In genomic region chr9:74080241-74080640, GRCm38 (mm10) we compare ENCODE assay signal across 15 mouse cellular contexts. TPM values are rescaled to one million over a fixed set of nuclear protein-coding genes. Genes with fewer than 3 reads are reported as not detected.
A peak's percentile ranks its signal among the peaks of the same experiment; 100 is the strongest.
DNase-seq lines count a peak whose midpoint lies in the region; ATAC-seq and TF ChIP-seq lines count a peak whose summit lies in the region.
"Had no signal": no experiment of that assay in that cellular context is flagged by ENCODE, and none has a peak within 500 bp of the region (broad histone marks: within the 10 kb centered on the region; RNA-seq: fewer than 3 reads in every experiment).

No protein-coding gene starts in this region.

- in situ Hi-C loops in ES-E14 (cut with MboI; ENCODE audit: low sequenced_read_pairs in 2 of 2, unreplicated experiment in 2 of 2), result no loop called here

- 35% methylated on average over 5 of the region's 5 CpGs for WGBS in heart, embryonic 14.5 days
- 39% methylated on average over 5 of the region's 5 CpGs for WGBS in limb, embryonic 14.5 days
- WGBS in limb, embryonic 10.5 days, result 50% methylated on average over 5 of the region's 5 CpGs

- no peak overlapping the region for H3K4me3 ChIP-seq in heart, embryonic 14.5 days (ENCODE audit: control insufficient read depth in 1 of 2, insufficient read depth in 1 of 2, low read depth in 1 of 2, low read length in 2 of 2)
- H3K4me3 ChIP-seq in limb, embryonic 14.5 days (replicated peaks; ENCODE audit: low read length), result no peak overlapping the region
- no peak overlapping the region for H3K4me3 ChIP-seq in limb, embryonic 10.5 days
- H3K4me3 ChIP-seq in ES-E14 (ENCODE audit: insufficient read depth in 1 of 2, low read depth in 1 of 2, low read length in 2 of 2, poor library complexity in 1 of 2, severe bottlenecking in 1 of 2), result no peak overlapping the region
- H3K4me3 ChIP-seq: forebrain, embryonic 10.5 days; limb, embryonic 13.5 days; neural tube, embryonic 13.5 days had no signal

- H3K4me2 ChIP-seq in heart, embryonic 14.5 days (ENCODE audit: low read length), result peak overlapping the region; percentile 39
- no peak overlapping the region for H3K4me2 ChIP-seq in limb, embryonic 14.5 days (replicated peaks; ENCODE audit: low read depth, low read length, severe bottlenecking)
- H3K4me2 ChIP-seq: limb, embryonic 13.5 days; neural tube, embryonic 13.5 days had no signal

- H3K9me3 ChIP-seq in heart, embryonic 14.5 days (ENCODE audit: control insufficient read depth, low read length), result no peaks in the 10 kb centered on the region
- no peaks in the 10 kb centered on the region for H3K9me3 ChIP-seq in limb, embryonic 14.5 days (ENCODE audit: control insufficient read depth, low read length)
- H3K9me3 ChIP-seq in limb, embryonic 10.5 days (replicated peaks), result no peaks in the 10 kb centered on the region
- H3K9me3 ChIP-seq in ES-E14 (ENCODE audit: control insufficient read depth, insufficient read depth, low read depth, low read length), result no peaks in the 10 kb centered on the region
- H3K9me3 ChIP-seq: forebrain, embryonic 10.5 days; limb, embryonic 13.5 days; neural tube, embryonic 13.5 days had no signal

- intact Hi-C loops in heart, postnatal 10 days (cut with DNase I), result loop anchor here (5.0 kb wide), 1 partner anchor 918 kb away; no protein-coding TSS in a partner anchor

- no peak overlapping the region for H3K27ac ChIP-seq in heart, embryonic 14.5 days (replicated peaks in 1 of 2; ENCODE audit: control insufficient read depth in 1 of 2, insufficient read depth in 1 of 2, low read depth in 2 of 2, low read length in 2 of 2)
- H3K27ac ChIP-seq in limb, embryonic 14.5 days (replicated peaks; ENCODE audit: low read depth, low read length), result no peak overlapping the region
- no peak overlapping the region for H3K27ac ChIP-seq in limb, embryonic 10.5 days
- H3K27ac ChIP-seq in ES-E14 (ENCODE audit: insufficient read depth, low read depth, low read length, poor library complexity, severe bottlenecking), result no peak overlapping the region
- H3K27ac ChIP-seq: forebrain, embryonic 10.5 days; limb, embryonic 13.5 days; neural tube, embryonic 13.5 days had no signal

- TF ChIP-seq POLR2A in limb, embryonic 14.5 days (IDR thresholded peaks at IDR 0.05; ENCODE audit: borderline replicate concordance, extremely low read depth, insufficient read depth, insufficient read length), result no peak

- H3K36me3 ChIP-seq in heart, embryonic 14.5 days (ENCODE audit: control insufficient read depth, insufficient read depth, low read length), result no peaks in the 10 kb centered on the region
- no peaks in the 10 kb centered on the region for H3K36me3 ChIP-seq in limb, embryonic 14.5 days (ENCODE audit: control insufficient read depth, insufficient read depth, low read length)
- no peaks in the 10 kb centered on the region for H3K36me3 ChIP-seq in limb, embryonic 10.5 days
- H3K36me3 ChIP-seq in ES-E14 (ENCODE audit: control insufficient read depth, insufficient read depth, low read length, poor library complexity, severe bottlenecking), result no peaks in the 10 kb centered on the region
- H3K36me3 ChIP-seq: forebrain, embryonic 10.5 days; G1E; limb, embryonic 13.5 days; neural tube, embryonic 13.5 days had no signal

- no peak for ATAC-seq in heart, embryonic 14.5 days (ENCODE audit: insufficient number of reproducible peaks, insufficient read depth, low FRiP score, low read depth)
- ATAC-seq in limb, embryonic 14.5 days (ENCODE audit: low FRiP score, low read depth), result no peak

- no peaks in the 10 kb centered on the region; a peak in 1 of 4 replicates for H3K4me1 ChIP-seq in heart, embryonic 14.5 days (ENCODE audit: control insufficient read depth in 2 of 2, insufficient read depth in 2 of 2, low read length in 2 of 2)
- no peaks in the 10 kb centered on the region for H3K4me1 ChIP-seq in limb, embryonic 14.5 days (ENCODE audit: control insufficient read depth, insufficient read depth, low read length)
- H3K4me1 ChIP-seq in limb, embryonic 10.5 days, result no peaks in the 10 kb centered on the region
- peaks cover 0 to 2% of the 10 kb centered on the region in 2 experiments; a peak in 1 of 4 replicates for H3K4me1 ChIP-seq in ES-E14 (ENCODE audit: control insufficient read depth in 2 of 2, insufficient read depth in 2 of 2, low read length in 2 of 2, poor library complexity in 1 of 2)
- H3K4me1 ChIP-seq: forebrain, embryonic 10.5 days; limb, embryonic 13.5 days; neural tube, embryonic 13.5 days had no signal

- DNase-seq in heart, postnatal 10 days, result no peak
- DNase-seq in limb, embryonic 14.5 days (ENCODE audit: low spot score), result peak; percentile 58
- no peak for DNase-seq in limb, embryonic 10.5 days (ENCODE audit: low spot score)
- DNase-seq in ES-E14 (ENCODE audit: low read depth, low spot score), result peak; percentile 7
- peak; percentile 4 for DNase-seq in embryo, embryonic 9.5 days (ENCODE audit: extremely low spot score)
- DNase-seq in spleen, adult 12 weeks (ENCODE audit: low spot score), result no peak
- DNase-seq in ovary, postnatal 14 days (ENCODE audit: low spot score), result no peak
- DNase-seq: adrenal gland, postnatal 36 days; cerebellum, postnatal 10 days had no signal

- H3K9ac ChIP-seq in heart, embryonic 14.5 days (ENCODE audit: low read length), result 0 out of 2 replicates have a peak overlapping the region, but pooled peaks have one; percentile 34
- H3K9ac ChIP-seq in limb, embryonic 14.5 days (ENCODE audit: low read depth, low read length, severe bottlenecking), result no peak overlapping the region
- H3K9ac ChIP-seq in ES-E14 (ENCODE audit: insufficient read depth, low read depth, low read length, poor library complexity, severe bottlenecking), result no peak overlapping the region
- H3K9ac ChIP-seq: limb, embryonic 13.5 days; neural tube, embryonic 13.5 days had no signal

- H3K27me3 ChIP-seq in heart, embryonic 14.5 days (ENCODE audit: control insufficient read depth, insufficient read depth, low read length), result no peaks in the 10 kb centered on the region
- no peaks in the 10 kb centered on the region for H3K27me3 ChIP-seq in limb, embryonic 14.5 days (ENCODE audit: control insufficient read depth, insufficient read depth, low read length)
- no peaks in the 10 kb centered on the region for H3K27me3 ChIP-seq in limb, embryonic 10.5 days (ENCODE audit: low read depth, poor library complexity, severe bottlenecking)
- H3K27me3 ChIP-seq: limb, embryonic 13.5 days; neural tube, embryonic 13.5 days had no signal

TF ChIP-seq in ES-E14, 5 proteins besides CTCF, POLR2A, EP300 and RAD21:
- TF ChIP-seq HCFC1 (IDR thresholded peaks at IDR 0.05; ENCODE audit: borderline replicate concordance, insufficient read depth, low read length), result no peak
- no peak for TF ChIP-seq CHD2 (IDR thresholded peaks at IDR 0.05; ENCODE audit: low read depth, low read length)
- no peak for TF ChIP-seq ZNF384 (IDR thresholded peaks at IDR 0.05; ENCODE audit: low read depth, low read length)
- no peak for TF ChIP-seq ZC3H11A (IDR thresholded peaks at IDR 0.05; ENCODE audit: borderline replicate concordance, low read depth, low read length)
- TF ChIP-seq MAFK (IDR thresholded peaks at IDR 0.05; ENCODE audit: insufficient read depth, low read depth, low read length), result no peak

RNA-seq across cellular contexts. Expression of gene Wdr72, which starts 29.9 kb away (rescaled TPM):
- 2.1 and 2.3 TPM in 2 replicates for polyA plus RNA-seq in heart, embryonic 14.5 days (2014; fragmentation: Nextera tagmentation; extraction: Ambion mirVana)
- total RNA-seq in heart, postnatal 10 days (2021), result 1 to 10 TPM; 1.2 to 1.7 TPM
- polyA plus RNA-seq in limb, embryonic 14.5 days (2012; rRNA removed), result 0.13 and 0.14 TPM in 2 replicates
- polyA plus RNA-seq in limb, embryonic 14.5 days (2014; fragmentation: Nextera tagmentation; extraction: Ambion mirVana), result 0.25 and 0.32 TPM in 2 replicates
- 0.10 and 0.36 TPM in 2 replicates for polyA plus RNA-seq in limb, embryonic 10.5 days (2016; fragmentation: Nextera tagmentation; extraction: Ambion mirVana)
- 0.05 and 0.18 TPM in 2 replicates for total RNA-seq in ES-E14 (2012; rRNA removed)
- total RNA-seq: adrenal gland, postnatal 36 days; granulocyte monocyte progenitor cell, adult 5-6 weeks had no signal
- polyA plus RNA-seq: G1E had no signal

Comparison
In these comparisons a context has a peak if more than half of its experiments do, and no peak if none do; other contexts are left out.
1. DNase-seq: peak in limb, embryonic 14.5 days (single experiment), ES-E14 (single experiment) and embryo, embryonic 9.5 days (single experiment); none in heart, postnatal 10 days (0 of 2), limb, embryonic 10.5 days (single experiment), spleen, adult 12 weeks (single experiment) and ovary, postnatal 14 days (single experiment).